Mouse (Mus musculus) ES-CJ7 (cell line): ENCODE measurements around the gene Prkar1b.

Experiments
- DNase-seq: peaks from one replicate; pipeline ENCODE4 v3.0.0; 2011; ENCODE audit warnings: low read depth, low spot score

Gene Prkar1b

GRCm38 (mm10) chr5:139146476-139147075 is 3.2 kb downstream of the Prkar1b start:
- peak; percentile 57 for DNase-seq

DNA sequence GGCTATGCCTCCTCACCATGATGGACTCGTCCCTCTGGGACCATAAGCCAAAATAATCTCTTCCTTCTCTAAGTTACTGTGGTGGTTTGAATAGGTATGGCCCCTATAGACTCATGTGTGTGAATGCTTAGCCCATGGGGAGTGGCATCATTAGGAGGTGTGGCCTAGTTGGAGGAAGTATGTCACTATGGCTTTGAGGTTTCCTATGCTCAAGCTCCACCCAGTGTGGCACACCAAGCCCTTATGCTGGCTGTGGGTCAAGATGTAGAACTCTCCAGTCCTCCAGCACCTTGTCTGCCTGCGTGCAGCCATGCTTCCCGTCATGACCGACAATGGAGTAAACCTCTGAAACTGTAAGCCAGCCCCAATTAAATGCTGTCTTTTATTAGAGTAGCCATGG is 4.1 kb downstream of the Prkar1b start:
- DNase-seq, result peak; percentile 46

GRCm38 (mm10) chr5:139143890-139144289 is 5.9 kb downstream of the Prkar1b start:
- DNase-seq, result no peak

DNA sequence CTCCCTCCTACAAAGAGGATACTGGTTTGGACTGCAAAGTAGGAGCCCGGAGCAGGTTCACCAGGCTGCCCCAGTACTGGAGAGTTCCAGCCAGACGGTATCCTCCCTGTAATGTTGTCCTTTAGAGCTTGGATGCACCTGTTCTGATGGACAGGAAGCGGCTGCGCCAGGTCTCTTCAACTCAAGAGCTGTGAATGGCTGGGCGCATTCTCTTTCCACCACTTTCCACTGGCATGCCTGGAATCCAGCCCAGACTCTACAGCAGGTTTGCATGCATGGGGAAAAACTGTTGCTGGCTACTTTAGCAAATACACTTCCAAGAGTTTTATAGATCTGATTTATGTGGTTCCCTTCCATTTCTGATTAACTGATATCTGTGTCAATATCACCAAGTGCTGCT is 8.5 kb downstream of the Prkar1b start:
- DNase-seq, result no peak

GRCm38 (mm10) chr5:139140589-139140988 is 9.2 kb downstream of the Prkar1b start:
- no peak for DNase-seq

- no peak for DNase-seq
Measured at GRCm38 (mm10) chr5:139138926-139139472, 10.8 kb downstream of the Prkar1b start.

DNA sequence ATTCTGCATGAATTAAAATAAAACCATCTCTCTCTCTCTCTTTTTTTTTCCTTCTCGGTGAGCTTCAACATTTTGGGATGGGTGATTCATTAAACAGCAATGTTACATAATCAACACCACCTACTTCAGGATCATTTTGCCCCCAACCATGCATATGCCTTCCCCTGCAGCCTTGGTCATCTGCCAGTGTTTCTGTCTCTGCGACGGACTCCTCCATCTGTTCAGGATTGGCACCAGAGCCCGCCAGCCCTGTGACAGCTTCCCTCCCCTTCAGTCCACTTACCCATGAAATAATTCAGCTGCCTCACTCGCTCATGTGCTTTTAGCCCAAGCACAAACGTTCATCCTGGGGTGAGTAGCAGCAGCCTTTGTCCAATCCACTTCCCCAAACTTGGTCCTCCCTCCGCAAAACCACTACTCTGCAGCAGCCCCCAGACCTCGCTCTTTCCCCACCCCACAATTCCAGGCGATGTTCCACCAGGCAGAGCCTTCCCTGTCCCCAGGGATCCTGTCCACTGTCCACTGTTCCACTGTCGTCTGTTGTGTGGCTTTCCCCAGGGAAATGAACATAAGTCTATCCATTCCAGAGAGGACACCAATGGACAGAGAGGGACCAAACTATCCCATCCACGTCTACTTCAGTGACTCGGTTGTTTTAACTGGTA is 11.4 kb downstream of the Prkar1b start:
- no peak for DNase-seq

DNA sequence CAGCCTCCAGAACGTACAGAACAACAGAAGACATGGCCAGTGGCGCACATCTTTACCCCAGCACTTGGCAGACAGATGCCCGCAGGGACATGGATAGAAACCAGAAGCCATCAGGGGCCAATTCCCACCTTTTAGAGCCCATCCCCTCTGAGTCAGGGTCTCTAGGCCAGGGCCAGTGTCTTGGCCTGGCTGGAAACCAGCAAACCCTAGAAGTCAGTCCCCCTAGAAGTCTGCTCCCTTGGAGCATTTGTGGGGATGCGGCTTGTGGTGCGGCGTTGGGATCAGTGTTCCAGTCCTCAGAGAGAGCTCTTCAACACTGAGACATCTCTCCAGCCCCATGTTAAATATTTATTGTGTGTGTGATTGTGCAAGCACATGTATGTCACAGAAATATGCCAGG is 12.6 kb downstream of the Prkar1b start:
- DNase-seq, result no peak

DNA sequence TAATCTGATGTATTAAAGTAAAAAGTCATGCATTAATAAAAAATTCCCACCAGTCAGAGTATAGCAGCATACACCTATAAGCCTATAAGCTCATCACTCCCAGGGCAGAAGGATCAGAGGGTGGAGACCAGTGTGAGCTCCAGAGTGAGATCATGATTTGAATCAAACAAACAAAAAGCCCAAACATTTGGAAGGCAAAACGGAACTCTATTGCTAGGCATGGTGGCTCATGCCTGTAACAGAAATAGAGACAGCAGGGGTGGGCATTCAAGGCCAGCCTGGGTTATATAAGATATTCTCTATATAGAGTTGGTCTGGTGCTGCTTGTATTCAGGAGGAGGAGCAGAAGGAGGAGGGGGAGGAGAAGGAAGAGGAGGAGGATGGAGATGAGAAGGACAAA is 13.5 kb downstream of the Prkar1b start:
- no peak for DNase-seq

DNA sequence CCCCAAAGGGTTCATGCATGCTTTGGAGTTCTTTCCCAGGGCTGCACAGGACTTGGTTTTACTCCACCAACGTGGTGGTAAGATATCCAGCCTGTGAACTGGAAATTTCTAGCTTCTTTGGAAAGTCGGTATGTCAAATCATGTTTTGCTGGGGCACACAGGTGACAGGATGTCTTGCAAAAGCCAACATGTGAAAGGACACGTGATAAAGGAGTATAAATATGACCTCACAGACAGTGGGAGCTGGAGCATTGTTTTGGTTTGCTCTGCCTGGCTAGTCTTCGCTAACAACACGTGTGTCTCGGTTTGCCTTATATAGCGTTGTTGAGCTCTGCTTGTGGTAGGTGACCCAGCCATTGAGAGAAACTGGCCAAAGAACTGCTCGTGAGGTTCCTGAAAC is 15.3 kb downstream of the Prkar1b start:
- DNase-seq, result no peak

- DNase-seq, result no peak
Measured at GRCm38 (mm10) chr5:139130351-139130750, 19.4 kb downstream of the Prkar1b start.

DNA sequence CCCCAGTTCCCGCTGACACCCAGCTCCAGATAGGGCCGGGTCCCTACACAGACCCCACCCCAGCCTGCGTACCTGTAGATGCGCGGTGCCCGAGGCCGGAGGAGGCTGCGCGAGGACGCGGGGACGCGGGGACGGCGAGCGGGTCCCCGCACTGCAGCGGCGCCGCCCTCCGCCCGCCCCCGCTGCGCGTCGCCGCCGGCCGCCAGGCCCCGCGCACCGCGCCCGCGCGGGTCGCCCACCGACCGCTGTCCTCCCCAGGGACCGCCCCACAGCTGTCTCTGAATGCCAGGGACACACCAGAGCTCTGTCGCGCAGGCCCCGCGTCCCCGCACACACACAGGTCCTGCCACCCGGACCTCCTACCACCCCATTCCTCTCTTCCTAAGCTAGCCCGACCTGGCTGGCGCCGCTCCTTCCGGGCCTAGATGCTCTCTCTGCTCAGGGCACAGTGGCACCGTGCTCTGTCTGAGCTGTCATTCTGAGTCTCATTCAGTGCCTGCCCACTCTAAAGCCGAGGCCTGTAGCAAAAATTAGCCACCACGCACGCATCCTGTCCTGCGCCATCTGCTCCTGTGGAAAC is 20.1 kb downstream of the Prkar1b start:
- no peak for DNase-seq

DNA sequence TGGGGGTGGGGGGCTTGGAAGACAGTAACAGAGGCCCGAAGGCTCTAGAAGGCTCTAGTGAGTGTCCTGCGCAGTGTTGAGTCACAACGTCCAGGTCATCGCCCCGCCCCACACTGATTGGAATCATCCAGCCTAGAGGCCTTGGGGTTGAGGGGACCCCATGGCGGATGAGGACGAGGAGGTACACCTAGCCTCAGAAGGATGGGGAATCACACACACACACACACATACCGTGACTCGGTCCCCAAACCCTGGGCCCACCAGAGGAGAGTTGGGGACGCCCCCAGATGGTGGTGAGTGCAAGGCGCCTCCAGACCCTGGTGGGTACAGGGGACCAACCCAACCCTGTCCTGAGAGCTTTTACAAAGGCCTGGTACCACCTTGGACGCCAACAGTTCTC is 20.7 kb downstream of the Prkar1b start:
- no peak for DNase-seq

DNA sequence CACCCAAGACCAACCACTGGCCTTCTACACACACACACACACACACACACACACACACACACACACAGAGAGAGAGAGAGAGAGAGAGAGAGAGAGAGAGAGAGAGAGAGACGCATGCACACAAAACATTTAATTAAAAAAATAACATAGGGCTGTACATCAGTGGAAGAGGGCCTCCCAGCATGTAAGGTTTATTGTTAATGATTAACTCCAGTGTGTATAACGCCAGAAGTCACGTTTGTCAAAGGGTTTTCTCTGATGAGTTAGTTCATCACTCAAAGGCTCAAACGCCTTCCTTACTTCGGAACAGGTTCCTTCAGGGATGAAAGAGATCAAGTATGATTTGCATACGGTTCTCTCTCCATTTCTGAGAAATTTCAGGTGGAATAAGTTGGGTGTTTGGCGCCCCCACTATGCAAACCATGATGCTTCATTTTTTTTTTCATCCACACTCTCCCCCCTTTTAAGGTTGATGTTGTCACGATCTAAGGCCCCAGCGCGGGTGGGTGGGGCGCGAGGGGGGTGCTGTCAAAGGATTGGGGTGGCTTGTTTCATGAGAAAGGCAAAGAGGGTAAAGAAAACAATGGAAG is 21.2 kb downstream of the Prkar1b start:
- DNase-seq, result no peak

- DNase-seq, result no peak
Measured at GRCm38 (mm10) chr5:139125717-139126116, 24.1 kb downstream of the Prkar1b start.

DNA sequence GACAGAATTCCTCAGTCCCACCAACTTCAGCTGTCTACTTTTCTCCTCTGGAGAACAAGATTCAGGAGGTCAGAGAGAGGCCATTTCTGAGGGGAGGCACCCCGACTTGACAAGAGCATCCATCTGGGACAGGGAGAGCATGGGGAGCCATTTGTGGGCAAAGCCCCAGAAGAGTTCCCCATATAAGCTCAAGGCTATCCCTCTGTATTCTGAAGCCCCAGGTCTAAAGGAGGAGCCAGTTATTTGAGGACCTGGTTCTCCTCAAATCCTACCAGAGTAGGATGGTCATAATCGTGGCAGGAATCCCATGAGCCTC is 30.9 kb downstream of the Prkar1b start:
- no peak for DNase-seq

DNA sequence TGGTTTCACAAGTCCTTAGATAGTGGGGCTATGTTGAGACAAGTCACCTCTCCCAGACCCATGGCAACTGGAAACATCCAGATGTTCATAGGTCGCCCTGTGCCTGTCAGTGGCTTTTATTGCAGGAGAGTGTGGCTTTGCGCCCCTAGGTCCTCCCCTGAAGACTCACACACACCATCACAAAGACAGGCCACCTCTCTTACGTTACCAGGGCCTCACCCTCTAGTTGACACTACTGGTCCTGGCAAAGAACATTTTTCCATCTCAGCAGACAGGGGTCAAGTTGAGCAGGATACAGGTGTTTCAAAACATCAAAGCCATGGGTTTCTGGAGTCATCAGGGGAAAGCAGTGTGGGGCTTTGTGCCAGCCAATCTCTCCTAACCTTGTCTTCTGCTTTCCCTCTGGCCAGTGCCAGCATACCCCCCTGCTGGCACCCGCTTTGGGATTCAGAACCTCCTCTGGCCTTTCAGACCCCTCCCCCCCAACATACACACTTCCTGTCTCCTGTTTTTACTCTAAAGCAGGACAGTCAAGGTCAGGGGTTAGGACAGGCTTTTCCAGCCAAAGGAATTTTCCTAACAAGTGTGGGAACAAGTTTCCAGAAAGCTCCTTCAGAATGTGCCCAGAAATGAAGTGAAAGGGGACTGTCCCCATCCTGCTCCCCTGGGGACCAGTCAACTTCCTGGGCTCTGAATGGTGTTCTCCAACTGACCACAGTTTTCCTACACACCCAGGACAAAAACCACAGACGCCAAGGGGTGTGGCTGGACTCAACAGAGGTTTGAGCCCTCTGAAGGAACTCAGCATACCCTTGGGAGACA is 31.5 kb downstream of the Prkar1b start:
- no peak for DNase-seq

DNA sequence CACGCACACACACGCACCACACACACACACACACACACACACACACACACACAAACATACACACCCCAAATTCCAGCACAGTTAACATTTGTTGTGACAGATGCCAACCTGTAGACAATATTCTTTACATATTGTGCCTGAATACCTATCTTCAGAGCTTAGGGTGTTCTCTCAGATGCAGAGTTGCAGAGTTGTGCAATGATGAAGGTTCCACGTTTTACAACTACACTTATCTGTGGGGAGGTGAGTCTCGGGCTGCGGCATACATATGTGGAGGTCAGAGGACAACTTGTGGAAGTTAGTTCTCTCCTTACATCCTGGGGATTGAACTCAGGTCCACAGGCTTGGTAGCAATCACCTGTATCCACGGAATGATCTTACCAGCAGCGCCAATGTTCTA is 34.3 kb downstream of the Prkar1b start:
- no peak for DNase-seq

GRCm38 (mm10) chr5:139114876-139115275 is 34.9 kb downstream of the Prkar1b start:
- DNase-seq, result no peak

GRCm38 (mm10) chr5:139112418-139112817 is 37.4 kb downstream of the Prkar1b start:
- DNase-seq, result no peak

GRCm38 (mm10) chr5:139111991-139112390 is 37.8 kb downstream of the Prkar1b start:
- no peak for DNase-seq
